Mouse (Mus musculus) erythroblast, embryonic 14.5 days (primary cell): Measurements from ENCODE around the gene Dgkh.

Experiments
- GATA1 ChIP-seq: IDR thresholded peaks from 2 replicates; pipeline ENCODE4 v1.6.1; 2012; ENCODE audit warnings: low read length, inconsistent platforms, mixed read lengths
- TAL1 ChIP-seq: IDR thresholded peaks from 3 replicates; pipeline ENCODE4 v1.6.1; 2012; ENCODE audit warnings: low read length, inconsistent platforms, mixed read lengths

DNA sequence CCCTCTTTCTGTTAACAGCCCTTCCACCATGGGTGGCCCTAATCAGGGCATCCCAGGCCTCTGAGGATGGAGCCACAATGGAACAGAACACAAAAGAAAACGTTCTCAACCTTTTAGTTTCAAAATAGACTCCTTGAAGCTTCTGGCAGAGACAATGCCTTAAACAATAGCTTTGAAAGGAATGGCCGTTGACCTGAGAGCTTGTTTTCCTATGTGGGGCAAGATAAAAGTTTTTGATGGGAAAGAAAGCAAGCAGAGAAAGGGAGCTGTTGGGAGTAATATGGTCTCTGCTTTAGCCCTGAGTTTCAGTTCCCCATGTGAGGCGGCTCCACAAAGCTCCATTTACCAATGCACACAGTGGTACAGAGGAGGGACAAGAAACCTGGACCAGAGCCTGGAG, 37.9 kb upstream of the Dgkh start:
- TF ChIP-seq GATA1 (no peak), TAL1 (no peak)
